Mouse (Mus musculus) limb, embryonic 12.5 days (tissue): Measurements from ENCODE around the gene Nutm1. TPM values are rescaled to one million over a fixed set of nuclear protein-coding genes. Genes with fewer than 3 reads are reported as not detected.
"Not testable (repeated sequence)": the region's sequence is repeated elsewhere in the genome, so short reads cannot be mapped to it uniquely, and the experiment has no call there.

Source experiments
- ATAC-seq: fragments of 200-750 bp; cut with Nextera tagmentation; 2 replicates; pipeline ENCODE4 v1.8.0; 2017; ENCODE audit warnings: low read depth, moderate TSS enrichment; ENCODE audit not compliant: insufficient number of reproducible peaks, insufficient read depth, low FRiP score, low TSS enrichment
- H3K27ac ChIP-seq: fragments of 300-500 bp; sonication (generic); 2 replicates; pipeline ENCODE4 v1.5.1; 2016; ENCODE audit warnings: mild to moderate bottlenecking, moderate library complexity
- H3K27me3 ChIP-seq: fragments of 300-500 bp; sonication (generic); 2 replicates; pipeline ENCODE4 v1.6.1; 2016; ENCODE audit warnings: mild to moderate bottlenecking, moderate library complexity
- H3K36me3 ChIP-seq: fragments of 300-500 bp; sonication (generic); 2 replicates; pipeline ENCODE4 v1.6.1; 2016; ENCODE audit warnings: mild to moderate bottlenecking, moderate library complexity
- H3K4me1 ChIP-seq: fragments of 300-500 bp; sonication (generic); replicated peaks from 2 replicates; pipeline ENCODE4 v1.6.1; 2016
- H3K4me2 ChIP-seq: fragments of 300-500 bp; sonication (generic); 2 replicates; pipeline ENCODE4 v1.6.1; 2016; ENCODE audit warnings: mild to moderate bottlenecking, moderate library complexity
- H3K4me3 ChIP-seq: fragments of 300-500 bp; sonication (generic); replicated peaks from 2 replicates; pipeline ENCODE4 v1.5.1; 2016; ENCODE audit warnings: mild to moderate bottlenecking
- H3K9ac ChIP-seq: fragments of 300-500 bp; sonication (generic); replicated peaks from 2 replicates; pipeline ENCODE4 v1.6.1; 2016; ENCODE audit warnings: mild to moderate bottlenecking, moderate library complexity
- H3K9me3 ChIP-seq: fragments of 300-500 bp; sonication (generic); 2 replicates; pipeline ENCODE4 v1.6.1; 2016; ENCODE audit warnings: mild to moderate bottlenecking, moderate library complexity
- WGBS: fragments of 180-500 bp; shearing (Covaris S2); methylation state at CpG from one replicate; pipeline ENCODE4 v1.1.7; 2016; 5-methylcytosine and 5-hydroxymethylcytosine counted together
- polyA plus RNA-seq: library from polyadenylated mRNA; unstranded; fragments of >200 nt; fragmentation: Nextera tagmentation; extraction: Ambion mirVana; gene quantifications from 2 replicates; pipeline ENCODE4 v1.2.1, GENCODE M21; 2016

Nutm1 gene
- polyA plus RNA-seq = 0.10 TPM in 2 replicates

GRCm38 (mm10) chr2:112259241-112259962 is at the start of gene Nutm1:
TSS of gene Nutm1 (minus strand) at chr2:112259291.
- Histone ChIP-seq H3K27ac (no peak within 1 kb of the TSS), H3K4me2 (no peak within 1 kb of the TSS), H3K9me3 (no peaks in the 10 kb centered on the region), H3K4me1 (peaks cover 9% of the 10 kb centered on the region), H3K4me3 (no peak within 1 kb of the TSS), H3K9ac (no peak within 1 kb of the TSS), H3K27me3 (no peaks in the 10 kb centered on the region), H3K36me3 (no peaks in the 10 kb centered on the region)
- WGBS = 78% methylated on average over 10 of the region's 10 CpGs
- no peak for ATAC-seq

- WGBS = 92% methylated on average over 3 of the region's 3 CpGs
- no peak for ATAC-seq
- H3K27ac ChIP-seq = no peak overlapping the region
Observed at GRCm38 (mm10) chr2:112308671-112309070, 49.6 kb upstream of the Nutm1 start.

GRCm38 (mm10) chr2:112298221-112298620 is 39.1 kb upstream of the Nutm1 start:
- Histone ChIP-seq H3K27ac (no peak overlapping the region), H3K36me3 (no peaks in the 10 kb centered on the region), H3K4me2 (no peak overlapping the region), H3K4me1 (no peaks in the 10 kb centered on the region), H3K9me3 (no peaks in the 10 kb centered on the region), H3K9ac (no peak overlapping the region), H3K4me3 (no peak overlapping the region), H3K27me3 (no peaks in the 10 kb centered on the region)
- WGBS = 95% methylated on average over 4 of the region's 4 CpGs
- no peak for ATAC-seq

More at GRCm38 (mm10) chr2:112308671-112309070, 49.6 kb upstream of the Nutm1 start:
- H3K4me3 ChIP-seq = no peak overlapping the region
- H3K9me3 ChIP-seq = no peaks in the 10 kb centered on the region
- no peak overlapping the region for H3K9ac ChIP-seq
- no peaks in the 10 kb centered on the region for H3K4me1 ChIP-seq
- H3K36me3 ChIP-seq = no peaks in the 10 kb centered on the region
- no peak overlapping the region for H3K4me2 ChIP-seq
- no peaks in the 10 kb centered on the region for H3K27me3 ChIP-seq

- Histone ChIP-seq H3K4me2 (no peak overlapping the region), H3K4me1 (no peaks in the 10 kb centered on the region), H3K27ac (no peak overlapping the region), H3K4me3 (no peak overlapping the region), H3K27me3 (no peaks in the 10 kb centered on the region), H3K9me3 (no peaks in the 10 kb centered on the region), H3K36me3 (no peaks in the 10 kb centered on the region), H3K9ac (no peak overlapping the region)
- no peak for ATAC-seq
- 83% methylated on average over 3 of the region's 3 CpGs for whole genome bisulfite sequencing
Observed at GRCm38 (mm10) chr2:112296211-112296610, 37.1 kb upstream of the Nutm1 start.

- H3K4me1 ChIP-seq = no peaks in the 10 kb centered on the region
- no peak overlapping the region for H3K4me3 ChIP-seq
- H3K9me3 ChIP-seq = no peaks in the 10 kb centered on the region
- no peak overlapping the region for H3K27ac ChIP-seq
- no peak overlapping the region for H3K4me2 ChIP-seq
- H3K9ac ChIP-seq = no peak overlapping the region
- H3K27me3 ChIP-seq = no peaks in the 10 kb centered on the region
- no peak for ATAC-seq
- H3K36me3 ChIP-seq = no peaks in the 10 kb centered on the region
- 79% methylated on average over 2 of the region's 2 CpGs for WGBS
Observed at GRCm38 (mm10) chr2:112292823-112293222, 33.7 kb upstream of the Nutm1 start.

GRCm38 (mm10) chr2:112289507-112289906 is 30.4 kb upstream of the Nutm1 start:
- Histone ChIP-seq H3K9me3 (no peaks in the 10 kb centered on the region), H3K4me2 (no peak overlapping the region), H3K36me3 (no peaks in the 10 kb centered on the region), H3K9ac (no peak overlapping the region), H3K27me3 (no peaks in the 10 kb centered on the region), H3K4me3 (no peak overlapping the region), H3K27ac (no peak overlapping the region), H3K4me1 (0 out of 2 replicates have a peak, but pooled peaks cover under 1% of the 10 kb centered on the region)
- 92% methylated on average over 3 of the region's 3 CpGs for WGBS
- ATAC-seq = no peak

GRCm38 (mm10) chr2:112287059-112287458 is 28.0 kb upstream of the Nutm1 start:
- H3K9ac ChIP-seq = no peak overlapping the region
- WGBS = 74% methylated on average over 4 of the region's 4 CpGs
- no peak overlapping the region for H3K4me3 ChIP-seq
- no peak overlapping the region for H3K4me2 ChIP-seq
- no peak overlapping the region for H3K27ac ChIP-seq
- H3K4me1 ChIP-seq = 0 out of 2 replicates have a peak, but pooled peaks cover 4% of the 10 kb centered on the region
- H3K9me3 ChIP-seq = no peaks in the 10 kb centered on the region
- no peaks in the 10 kb centered on the region for H3K27me3 ChIP-seq
- no peak for ATAC-seq
- H3K36me3 ChIP-seq = no peaks in the 10 kb centered on the region

GRCm38 (mm10) chr2:112286062-112286461 is 27.0 kb upstream of the Nutm1 start:
- H3K27ac ChIP-seq, H3K36me3 ChIP-seq, H3K4me1 ChIP-seq, H3K27me3 ChIP-seq, ATAC-seq, H3K4me3 ChIP-seq, H3K4me2 ChIP-seq, H3K9ac ChIP-seq, H3K9me3 ChIP-seq: not testable (repeated sequence)
- WGBS = 89% methylated on average over 1 of the region's 1 CpGs

GRCm38 (mm10) chr2:112285031-112285390 is 25.9 kb upstream of the Nutm1 start:
- Histone ChIP-seq H3K4me2 (peak overlapping the region; percentile 79), H3K4me3 (peak overlapping the region; percentile 45), H3K9ac (no peak overlapping the region), H3K9me3 (no peaks in the 10 kb centered on the region), H3K27ac (no peak overlapping the region), H3K27me3 (no peaks in the 10 kb centered on the region), H3K4me1 (0 out of 2 replicates have a peak, but pooled peaks cover 4% of the 10 kb centered on the region), H3K36me3 (no peaks in the 10 kb centered on the region)
- ATAC-seq = no peak
- 62% methylated on average over 6 of the region's 6 CpGs for WGBS

- ATAC-seq = no peak
- H3K27me3 ChIP-seq = no peaks in the 10 kb centered on the region
- 2% methylated on average over 21 of the region's 21 CpGs for WGBS
- peak overlapping the region; percentile 45 for H3K4me3 ChIP-seq
- H3K9me3 ChIP-seq = no peaks in the 10 kb centered on the region
- H3K27ac ChIP-seq = no peak overlapping the region
- peak overlapping the region; percentile 65 for H3K9ac ChIP-seq
- peak overlapping the region; percentile 79 for H3K4me2 ChIP-seq
- 0 out of 2 replicates have a peak, but pooled peaks cover 4% of the 10 kb centered on the region for H3K4me1 ChIP-seq
- no peaks in the 10 kb centered on the region for H3K36me3 ChIP-seq
Observed at GRCm38 (mm10) chr2:112284363-112285030, 25.4 kb upstream of the Nutm1 start.

- Histone ChIP-seq H3K27ac (no peak overlapping the region), H3K9ac (no peak overlapping the region), H3K27me3 (no peaks in the 10 kb centered on the region), H3K4me3 (no peak overlapping the region), H3K36me3 (no peaks in the 10 kb centered on the region), H3K9me3 (no peaks in the 10 kb centered on the region), H3K4me1 (0 out of 2 replicates have a peak, but pooled peaks cover 4% of the 10 kb centered on the region), H3K4me2 (no peak overlapping the region)
- WGBS = 91% methylated on average over 1 of the region's 1 CpGs
- ATAC-seq = no peak
Observed at GRCm38 (mm10) chr2:112282846-112283245, 23.8 kb upstream of the Nutm1 start.
